Mouse (Mus musculus) cerebellum, adult 9-11 months (tissue): ENCODE data around the gene Scarb2.
"Not testable (repeated sequence)": the region's sequence is repeated elsewhere in the genome, so short reads cannot be mapped to it uniquely, and the experiment has no call there.

Source experiments
- DNase-seq: peaks from one replicate; pipeline ENCODE4 v3.0.0; 2022

The Scarb2 gene

DNA sequence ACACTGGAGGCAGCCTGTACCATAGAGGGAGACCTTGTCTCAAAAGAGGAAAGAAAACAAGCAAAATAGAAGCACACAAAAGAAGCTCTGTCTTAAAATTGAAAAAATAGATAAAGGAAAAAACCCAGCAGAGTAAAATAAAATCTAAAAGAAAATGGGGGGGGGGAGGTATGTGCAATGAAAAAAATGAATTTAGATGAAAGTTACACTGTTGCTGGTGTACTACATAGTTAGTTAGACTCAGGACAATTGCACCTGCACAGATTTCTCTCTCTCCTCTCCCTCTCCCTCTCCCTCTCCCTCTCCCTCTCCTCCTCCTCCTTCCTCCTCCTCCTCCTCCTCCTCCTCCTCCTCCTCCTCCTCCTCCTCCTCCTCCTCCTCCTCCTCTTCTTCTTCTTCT is at the start of gene Scarb2:
Gene Scarb2, minus strand, starts transcription at position 101 of the 400 bp plus-strand sequence.
- DNase-seq = no peak

DNA sequence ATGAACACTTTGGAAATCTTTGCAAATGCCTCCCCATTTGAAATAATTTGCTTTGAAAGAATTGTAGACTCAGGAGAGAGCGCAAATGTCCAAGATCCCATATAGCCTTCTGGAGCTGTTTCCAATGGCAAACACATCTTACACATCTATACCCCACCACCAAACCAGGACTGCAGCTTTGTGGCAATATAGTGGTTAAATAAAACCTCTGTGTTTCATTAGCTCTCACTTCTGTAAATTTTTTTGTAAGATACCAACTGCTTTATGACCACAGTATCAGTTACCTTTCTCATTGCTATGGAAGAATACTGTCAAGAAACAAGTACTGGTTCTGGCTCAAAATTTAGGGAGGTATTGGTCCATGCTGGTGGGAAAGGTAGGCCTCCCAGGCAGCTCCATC is 49.3 kb upstream of the Scarb2 start:
- no peak for DNase-seq

DNA sequence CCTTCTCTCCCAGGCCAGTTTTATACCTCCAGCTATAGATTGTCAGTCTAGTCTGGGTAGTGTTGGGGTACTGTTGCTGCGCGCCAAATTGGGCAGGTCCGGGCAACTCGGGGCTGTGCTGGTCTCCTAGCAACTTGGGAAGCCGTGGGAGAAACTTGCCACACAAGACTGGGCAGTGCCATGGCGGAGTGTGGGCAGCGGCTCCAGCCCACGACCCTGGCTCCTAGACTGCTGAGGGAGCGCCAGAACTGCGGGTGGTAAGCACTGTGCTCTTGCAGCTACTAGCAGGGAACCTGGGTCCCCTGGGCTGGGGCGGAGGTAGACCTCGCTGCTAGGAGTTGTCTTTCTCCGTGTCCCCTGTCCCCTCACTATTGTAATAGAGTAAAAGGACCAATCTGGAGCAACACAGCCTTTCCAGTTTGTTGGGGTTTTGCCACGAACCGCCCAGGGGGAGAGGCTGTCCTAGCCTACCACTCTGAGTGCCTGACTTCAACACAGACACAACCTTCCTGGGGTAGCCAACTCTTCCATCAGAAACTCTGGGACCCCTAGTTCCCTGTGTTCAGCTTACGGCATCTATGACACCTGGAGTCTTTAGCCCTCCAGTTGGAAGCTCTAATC is 48.4 kb upstream of the Scarb2 start, which contains the start of gene Fam47e:
Gene Fam47e, plus strand, starts transcription at position 179 of the 621 bp plus-strand sequence.
- DNase-seq = no peak

DNA sequence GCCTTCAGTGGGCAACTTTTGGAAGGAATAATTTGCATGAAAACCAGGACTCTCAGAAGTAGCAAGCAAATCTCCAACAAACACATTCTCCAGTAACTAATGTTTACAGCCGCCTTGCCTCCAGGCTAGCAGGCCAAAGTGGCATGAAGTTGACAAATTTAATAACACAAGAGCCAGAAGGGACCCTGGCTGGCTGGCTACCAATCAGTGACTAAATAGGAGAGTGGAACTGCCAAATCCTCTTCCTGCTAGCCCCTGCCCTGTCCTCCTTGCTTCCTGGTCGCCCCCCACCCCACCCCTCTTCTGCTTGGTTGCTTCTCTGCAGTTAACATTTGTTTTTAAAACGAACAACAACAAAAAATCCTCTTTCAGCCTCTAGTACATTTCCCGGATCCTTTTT is 47.8 kb upstream of the Scarb2 start:
- DNase-seq = no peak

DNA sequence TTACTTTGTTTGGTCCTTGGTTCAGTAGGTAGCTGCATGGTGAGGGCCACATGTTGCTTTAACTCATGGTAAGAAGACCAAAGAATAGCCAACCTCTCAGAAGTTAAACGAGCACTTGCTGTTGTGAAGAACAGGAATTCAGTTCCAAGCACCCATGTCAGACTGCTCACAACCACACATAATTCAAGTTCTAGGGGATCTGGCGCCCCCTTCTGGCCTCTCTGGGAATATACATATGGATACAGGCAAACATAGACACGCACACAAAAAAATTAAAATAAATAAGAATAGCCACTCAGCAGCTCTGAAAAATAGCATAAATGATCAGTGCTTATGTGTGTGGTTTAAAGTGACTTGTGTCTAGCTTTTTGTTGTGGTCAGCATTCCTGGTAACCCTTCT is 47.3 kb upstream of the Scarb2 start:
- DNase-seq = no peak

DNA sequence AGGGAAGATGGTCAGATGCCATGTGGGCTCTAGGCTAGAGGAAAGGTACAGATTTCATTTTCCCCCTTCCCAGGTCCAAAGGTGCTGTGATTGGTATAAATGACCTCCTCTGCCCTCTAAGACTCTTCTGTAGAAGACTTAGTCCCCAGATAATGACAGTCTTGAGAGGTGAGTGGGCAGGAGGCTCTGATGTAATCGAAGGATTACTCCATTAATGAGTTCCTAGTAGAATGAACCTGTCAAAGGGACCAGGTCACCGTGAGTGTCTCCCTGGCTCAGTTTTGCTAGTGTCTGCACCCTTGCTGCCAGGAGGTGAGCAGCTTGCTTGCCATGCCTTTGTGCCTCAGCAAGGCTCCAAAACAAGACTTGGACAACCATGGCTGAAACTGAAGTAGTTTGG is 46.0 kb upstream of the Scarb2 start:
- no peak for DNase-seq

DNA sequence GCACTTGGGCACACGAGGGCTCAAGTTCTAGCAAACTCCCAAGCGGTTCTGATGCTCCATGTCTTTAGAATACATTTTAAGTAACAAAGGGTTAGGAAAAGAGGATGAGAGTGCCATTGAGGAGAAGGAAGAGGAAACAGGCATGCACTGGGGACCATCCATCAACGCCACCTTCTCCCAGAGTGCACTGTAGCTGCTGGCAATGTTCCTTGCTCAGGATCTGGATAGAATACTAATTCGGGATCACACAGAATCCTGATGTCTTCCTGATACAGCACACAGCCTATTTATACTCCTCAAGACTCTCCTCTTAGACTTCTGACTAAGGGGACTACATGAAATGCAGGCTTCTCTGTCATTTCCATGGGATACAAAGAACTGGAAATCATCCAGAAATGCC is 33.1 kb upstream of the Scarb2 start:
- no peak for DNase-seq

DNA sequence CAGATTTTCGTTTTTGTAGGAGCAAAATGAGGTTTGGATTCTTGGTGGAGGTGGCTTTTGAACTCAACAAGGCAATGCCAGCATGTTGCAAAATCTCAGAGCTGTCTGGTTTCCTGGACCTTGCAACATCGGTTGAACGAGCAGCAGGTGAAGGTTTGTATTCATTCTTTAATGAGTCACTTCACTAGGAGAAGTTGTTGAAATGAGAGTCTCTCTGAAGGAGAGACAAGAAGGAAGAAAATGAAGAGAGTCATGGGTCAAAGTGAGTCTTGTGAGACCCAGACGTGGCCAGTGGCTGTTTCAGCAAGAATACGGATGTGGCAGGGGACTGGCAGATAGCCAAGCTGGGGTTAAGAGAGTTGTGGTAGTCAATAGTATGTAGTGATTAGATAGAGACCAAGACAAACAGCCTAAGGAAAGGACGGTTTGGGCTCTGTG is 18.2 kb upstream of the Scarb2 start:
- DNase-seq = no peak

DNA sequence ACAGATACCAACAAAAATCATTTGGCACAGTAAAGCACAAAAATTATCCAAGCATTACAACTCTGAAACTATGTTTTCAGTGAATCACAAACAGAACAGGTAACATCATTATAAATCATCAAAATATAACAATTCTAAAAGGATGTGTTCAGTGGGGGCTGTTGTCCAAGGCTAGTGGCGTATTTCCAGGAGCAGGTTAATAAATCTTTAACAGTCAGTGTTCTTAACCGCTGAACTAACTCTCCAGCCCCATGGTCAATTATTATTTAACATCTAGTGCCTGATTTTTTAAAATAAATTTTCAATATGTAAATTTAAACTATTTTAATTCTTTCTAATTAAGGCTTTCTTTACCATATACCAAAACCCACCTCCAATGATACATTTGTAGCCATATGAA is 14.5 kb upstream of the Scarb2 start:
- not testable (repeated sequence) for DNase-seq

DNA sequence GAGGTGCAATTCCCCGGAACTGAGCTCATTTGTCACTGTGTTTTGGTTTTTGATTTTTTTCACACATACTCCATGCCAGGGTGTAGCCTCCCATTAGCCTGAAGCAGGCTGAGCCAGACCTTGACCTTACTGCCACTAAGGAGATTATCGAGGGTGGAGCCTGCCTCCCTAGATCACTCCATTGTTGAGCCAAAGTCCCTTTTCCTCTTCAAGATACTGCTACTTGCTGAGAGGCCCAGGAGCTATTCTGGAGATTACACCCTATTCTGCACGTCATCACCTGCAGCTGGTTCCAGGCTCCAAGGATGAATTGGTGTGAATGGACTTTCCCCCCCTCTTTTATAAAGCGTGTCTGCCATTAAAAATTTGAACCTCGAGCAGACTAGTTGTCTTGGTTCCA is 5.4 kb upstream of the Scarb2 start:
- DNase-seq = no peak

DNA sequence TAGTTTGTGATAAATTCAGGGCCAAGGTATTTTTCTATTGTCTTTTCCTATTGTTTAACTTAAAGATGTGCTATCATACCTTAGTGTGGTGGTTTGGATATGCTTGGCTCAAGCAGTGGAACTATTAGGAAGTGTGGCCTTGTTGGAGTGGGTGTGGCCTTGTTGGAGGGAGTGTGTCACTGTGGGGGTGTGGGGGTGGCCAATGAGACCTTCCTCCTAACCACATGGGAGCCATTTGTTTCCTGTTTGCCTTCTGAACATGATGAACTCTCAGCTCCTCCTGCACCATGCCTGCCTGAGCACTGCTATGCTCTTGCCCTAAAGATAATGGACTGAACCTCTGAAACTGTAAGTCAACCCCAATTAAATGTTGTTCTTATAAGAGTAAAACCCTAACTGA is 4.6 kb upstream of the Scarb2 start:
- no peak for DNase-seq

DNA sequence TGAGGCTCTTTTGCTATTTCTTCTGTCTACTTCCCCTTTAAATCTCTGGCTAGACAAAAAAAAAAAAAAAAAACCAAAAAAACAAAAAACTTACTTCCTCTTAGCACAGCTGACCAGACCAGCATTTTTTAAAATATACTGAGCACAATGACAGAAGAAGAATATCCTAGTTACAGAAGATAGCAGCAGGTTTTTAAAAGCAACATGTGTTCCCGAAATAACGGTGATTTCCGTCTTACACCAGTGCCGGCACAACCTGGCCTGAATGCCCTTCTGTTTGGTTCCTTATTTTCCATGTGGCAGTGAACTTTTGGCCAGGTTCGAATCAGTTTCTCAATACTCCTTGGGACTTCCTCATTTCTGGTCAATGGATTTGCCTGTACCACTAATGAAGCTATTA is 2.2 kb upstream of the Scarb2 start:
- no peak for DNase-seq

DNA sequence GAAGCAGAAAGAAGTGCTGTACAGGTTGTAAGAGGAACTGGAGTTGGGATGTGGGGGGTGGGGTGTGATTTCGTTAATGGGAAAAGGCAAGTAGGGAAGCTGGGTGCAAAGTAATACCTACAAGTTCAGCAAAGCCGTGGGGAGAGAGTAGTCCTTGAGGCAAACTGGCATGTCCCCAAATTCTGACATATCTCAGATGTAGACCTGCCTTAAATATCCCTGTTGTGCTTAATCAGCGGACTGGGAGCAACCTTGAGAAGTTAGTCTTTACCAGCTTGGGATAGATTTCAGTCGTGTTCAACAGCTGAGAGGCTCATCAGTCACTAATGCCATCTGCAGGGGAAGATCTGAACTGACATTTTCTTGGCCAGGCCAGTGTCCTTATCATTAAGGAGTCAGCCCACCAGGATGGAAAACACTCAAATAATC is 318 bp downstream of the Scarb2 start:
- DNase-seq = peak; percentile 61

DNA sequence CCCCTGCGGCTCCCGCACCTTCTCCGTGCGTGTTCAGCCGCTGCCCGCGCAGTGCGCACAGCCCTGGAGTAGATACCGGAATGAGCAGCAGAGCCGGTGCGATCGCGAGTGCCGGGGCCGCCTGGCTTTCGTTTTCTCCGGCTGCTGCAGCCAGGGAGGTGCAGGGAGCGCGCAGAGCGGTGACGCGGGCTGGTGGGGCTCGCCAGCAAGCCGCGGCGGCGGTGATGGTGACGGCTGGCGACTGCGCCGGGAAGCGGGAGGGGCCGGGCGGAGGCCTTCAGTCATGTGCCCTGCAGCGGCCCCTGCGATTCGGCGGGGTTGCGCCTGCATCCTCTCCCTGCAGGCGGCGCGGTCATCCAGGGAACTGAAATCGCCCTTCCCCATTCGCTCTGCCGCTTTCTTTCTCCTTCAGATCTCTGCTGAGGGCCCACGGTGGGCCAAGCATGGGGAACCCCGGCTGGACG is 1.2 kb downstream of the Scarb2 start:
- peak; percentile 97 for DNase-seq

DNA sequence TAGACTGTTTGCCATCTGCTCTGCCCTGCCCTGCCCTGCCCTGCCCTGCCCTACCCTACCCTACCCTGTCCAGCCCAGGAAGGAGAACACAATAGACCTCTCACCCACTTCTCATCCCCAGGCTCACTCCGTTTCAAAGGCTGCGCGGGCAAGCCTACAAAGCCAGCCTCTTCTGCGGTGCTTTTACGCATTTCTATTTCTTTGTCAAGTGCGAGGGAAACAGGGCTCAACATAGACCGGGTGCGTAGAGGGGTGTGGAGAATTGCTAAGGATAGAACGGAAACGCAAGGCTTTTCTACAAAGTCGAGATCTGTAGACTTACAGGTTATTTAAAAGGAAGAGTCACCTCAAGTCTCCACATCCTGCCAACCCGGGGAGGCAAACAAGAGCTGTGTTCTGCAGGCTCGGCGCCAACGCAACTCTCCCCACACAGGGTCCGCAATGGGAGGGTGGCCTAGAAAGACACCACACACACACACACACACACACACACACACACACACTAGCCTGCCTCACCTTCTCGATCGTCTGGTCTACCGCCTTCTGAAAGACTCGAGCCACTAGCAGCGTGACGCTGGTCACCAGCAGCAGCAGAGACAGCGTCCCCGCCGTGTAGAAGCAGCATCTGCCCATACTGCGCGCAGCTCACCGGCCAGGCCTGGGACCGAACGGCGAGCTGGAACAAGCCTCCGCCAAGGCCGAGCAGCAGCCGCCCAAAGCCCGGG is 1.8 kb downstream of the Scarb2 start:
- peak; percentile 48 for DNase-seq

DNA sequence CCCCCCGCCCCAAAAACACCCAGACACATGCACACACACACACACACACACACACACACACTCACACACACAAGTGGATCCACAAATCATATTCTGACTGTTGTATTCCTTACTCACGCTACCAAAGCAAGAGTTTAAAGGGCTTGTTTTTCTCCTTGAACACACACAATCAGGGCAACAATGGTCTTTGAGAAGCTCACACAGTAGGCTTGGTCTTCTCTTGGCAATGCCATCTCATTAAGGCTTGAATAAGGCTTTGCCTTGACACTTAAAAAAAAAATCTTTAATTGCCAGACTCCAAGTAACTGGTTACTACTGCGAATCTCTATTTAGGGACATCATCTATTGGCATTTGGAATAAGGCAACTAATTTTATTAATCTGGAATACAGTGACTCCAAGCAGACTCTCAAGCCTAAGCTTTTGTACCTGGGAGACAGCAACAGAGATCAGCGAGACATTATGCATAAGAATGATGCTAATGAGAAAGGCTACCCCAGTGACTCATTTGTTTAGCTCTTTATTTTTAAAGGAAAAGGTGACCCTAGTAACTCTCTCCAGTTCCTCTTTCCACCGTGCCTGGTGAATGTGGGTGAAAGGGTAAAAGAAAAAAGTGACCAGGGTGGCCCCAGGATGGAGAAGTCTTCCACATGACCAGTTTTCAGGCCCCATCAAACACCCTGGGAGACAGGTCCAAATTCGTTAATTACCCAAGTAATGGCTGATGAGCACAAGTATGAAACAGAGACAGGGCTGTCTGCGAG is 2.6 kb downstream of the Scarb2 start:
- no peak for DNase-seq

DNA sequence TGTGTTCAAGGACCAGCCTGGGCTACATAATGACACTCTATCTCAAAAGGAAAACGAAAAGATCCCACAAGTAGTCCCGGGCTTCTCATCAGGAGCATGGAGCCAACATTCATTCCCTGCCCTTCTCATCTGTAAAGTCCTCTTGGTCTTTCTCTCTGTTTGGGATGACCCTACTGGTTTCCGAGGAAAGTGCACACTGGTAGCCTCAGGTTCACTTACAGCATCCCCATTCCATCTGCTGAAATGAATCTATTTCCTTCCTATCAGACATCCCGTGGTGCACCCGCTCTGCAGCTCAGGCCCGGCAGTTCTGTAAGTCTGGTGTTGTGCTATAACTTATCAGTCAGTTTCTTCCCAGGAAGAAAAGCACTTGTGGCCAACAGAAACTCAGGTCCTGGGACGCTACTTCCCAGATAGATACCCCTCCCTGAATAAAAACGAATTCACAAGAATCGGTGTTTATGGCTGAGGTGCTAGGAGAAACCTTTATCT is 3.2 kb downstream of the Scarb2 start:
- no peak for DNase-seq

DNA sequence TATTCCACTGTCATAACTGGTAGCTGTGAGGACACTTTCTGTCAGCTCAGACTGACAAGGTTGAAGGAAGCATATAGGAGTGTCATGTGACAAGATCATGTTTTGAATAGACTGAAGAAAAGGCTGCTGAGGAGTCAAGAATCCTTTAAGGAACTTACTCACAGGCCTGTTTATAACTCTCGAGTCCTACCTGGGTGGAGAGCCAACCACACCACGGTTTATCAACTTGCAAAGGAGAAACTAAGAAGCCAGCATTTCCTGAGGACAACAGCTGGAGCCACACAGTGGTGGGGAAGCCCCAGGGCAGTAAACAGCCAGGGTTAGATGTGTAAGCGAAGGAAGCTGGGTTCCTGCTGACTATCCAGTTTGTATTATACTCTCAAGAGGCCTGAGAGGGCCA is 7.3 kb downstream of the Scarb2 start:
- no peak for DNase-seq

DNA sequence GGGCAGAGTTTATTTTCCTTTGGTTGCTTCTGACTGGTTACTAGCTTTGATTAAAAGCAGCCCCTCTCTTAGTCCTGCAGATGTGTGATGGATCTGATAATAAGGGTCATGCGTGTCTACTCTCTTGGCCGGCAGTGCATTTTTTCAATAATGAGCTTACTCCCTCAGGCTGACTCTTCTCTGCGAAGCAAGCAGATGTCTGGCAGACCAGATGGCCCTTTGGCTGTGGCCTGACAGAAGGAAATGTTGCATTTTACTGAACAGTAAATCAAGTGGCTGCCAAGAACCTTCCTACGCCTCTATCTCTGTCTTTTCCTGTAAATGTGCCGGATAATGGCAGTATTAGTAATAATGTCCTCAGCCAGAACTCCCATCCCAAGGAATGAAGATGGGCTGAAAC is 8.0 kb downstream of the Scarb2 start:
- DNase-seq = peak; percentile 74

DNA sequence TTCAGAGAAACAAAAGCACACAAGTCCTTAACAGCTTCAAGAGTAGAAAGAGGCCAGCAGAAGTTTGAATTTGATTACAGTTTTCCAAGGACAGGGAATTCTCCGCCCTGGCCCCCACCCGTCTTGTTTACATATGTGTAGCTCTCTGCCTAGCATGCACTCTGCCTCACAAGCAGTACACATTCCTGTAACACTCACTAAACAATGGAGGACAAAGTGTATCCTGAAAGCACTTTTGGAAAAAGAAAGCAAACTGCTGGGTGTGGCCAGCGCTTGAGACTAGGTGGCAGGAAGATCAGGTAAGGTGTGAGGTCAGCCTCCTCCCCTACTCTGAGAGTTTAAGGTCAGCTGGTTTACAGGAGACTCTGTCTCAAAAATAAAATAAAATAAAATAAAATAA is 8.4 kb downstream of the Scarb2 start:
- DNase-seq = peak; percentile 12

DNA sequence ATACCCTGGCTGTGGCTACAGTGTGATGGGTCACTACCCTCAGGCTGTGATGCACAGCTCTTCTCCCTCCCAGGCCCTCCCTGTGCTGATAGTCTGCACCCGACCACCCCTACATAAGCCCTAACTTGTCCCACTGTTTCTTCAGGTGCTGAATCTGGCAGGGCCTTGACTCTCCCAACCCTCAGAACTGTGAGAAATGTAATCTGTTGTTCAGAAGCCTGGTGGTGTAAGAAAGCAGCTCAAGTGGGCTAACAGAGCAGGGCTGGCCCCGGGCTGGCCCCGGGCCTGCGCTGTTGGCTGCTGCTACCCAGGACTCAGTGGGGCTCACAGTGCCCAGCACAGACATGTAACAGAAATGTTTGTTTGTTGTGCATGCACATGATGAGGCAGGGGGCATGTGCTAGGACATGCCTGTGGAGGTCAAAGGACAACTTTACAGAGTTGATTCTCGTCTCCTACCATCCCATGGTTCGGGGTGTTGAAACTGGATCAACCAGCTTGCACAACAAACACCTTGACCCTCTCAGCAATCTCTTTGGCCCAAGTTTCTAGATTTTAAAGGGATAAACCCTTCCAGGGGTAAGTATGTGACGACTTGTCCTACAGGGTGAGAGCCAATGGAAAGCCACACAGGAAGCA is 10.7 kb downstream of the Scarb2 start:
- peak; percentile 2 for DNase-seq

DNA sequence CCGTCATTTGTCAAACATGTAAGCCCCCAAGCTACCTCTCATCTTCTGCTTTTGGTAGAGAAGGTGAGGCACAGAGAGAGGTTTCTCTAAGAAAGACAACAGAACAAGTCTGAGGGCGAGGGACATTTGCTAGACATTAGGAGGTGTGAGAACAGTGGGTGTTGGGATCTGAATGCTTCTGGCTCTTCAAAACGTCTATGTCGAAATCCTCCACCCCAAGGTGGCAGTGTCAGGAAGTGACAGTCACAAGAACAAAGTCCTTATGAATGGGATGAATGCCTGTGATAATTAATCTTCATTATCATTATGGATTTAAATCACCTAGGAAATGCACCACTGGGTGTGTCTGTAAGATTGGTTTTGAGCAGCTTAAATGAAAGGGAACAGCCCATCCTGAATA is 11.3 kb downstream of the Scarb2 start:
- peak; percentile 2 for DNase-seq

DNA sequence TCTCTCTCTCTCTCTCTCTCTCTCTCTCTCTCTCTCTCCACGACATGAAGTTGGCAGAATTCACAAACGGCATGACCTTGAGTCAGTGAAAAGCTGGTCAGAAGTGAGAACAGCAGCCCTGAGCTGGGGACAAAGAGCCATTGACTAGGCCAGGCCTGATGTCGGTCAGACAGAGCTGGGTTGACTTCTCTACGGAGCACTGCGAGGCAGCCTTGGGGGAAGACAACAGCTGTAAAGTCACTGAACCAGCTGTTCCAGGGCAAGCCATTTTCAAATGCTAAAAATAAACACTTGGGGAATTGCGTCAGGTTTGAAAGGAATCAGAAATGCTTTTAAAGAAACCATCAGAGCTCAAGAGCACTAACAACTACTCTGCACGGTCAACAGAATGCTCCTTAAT is 13.2 kb downstream of the Scarb2 start:
- DNase-seq = no peak
